Mouse (Mus musculus) natural killer cell, adult 2 months (primary cell): Measurements from ENCODE around the gene Macrod2.

Experiments
- DNase-seq, 2 experiments: peaks; one replicate each; pipeline ENCODE4 v3.0.0; 2022; ENCODE audit warnings: low spot score in 2 of 2

Macrod2 gene

DNA sequence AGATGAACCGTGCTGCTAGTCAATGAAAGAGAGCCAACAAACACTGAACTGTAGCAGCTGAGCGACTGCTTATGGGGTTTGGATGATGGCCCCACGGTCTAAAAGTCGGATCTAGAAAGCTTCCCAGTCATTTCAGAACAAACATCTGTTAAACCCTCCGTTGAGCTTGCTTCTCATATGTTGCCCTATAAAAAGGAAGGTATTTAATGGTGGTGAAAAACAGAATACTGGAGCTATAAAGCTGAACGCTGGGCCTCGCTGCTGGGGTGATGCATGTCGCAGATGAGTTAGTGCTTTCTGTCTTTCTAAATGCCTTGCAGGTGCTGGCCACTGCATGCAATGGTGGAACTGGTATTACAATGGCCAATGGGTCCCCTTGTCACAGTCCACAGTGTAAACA, 1278.3 kb downstream of the Macrod2 start:
- DNase-seq, result no peak

DNA sequence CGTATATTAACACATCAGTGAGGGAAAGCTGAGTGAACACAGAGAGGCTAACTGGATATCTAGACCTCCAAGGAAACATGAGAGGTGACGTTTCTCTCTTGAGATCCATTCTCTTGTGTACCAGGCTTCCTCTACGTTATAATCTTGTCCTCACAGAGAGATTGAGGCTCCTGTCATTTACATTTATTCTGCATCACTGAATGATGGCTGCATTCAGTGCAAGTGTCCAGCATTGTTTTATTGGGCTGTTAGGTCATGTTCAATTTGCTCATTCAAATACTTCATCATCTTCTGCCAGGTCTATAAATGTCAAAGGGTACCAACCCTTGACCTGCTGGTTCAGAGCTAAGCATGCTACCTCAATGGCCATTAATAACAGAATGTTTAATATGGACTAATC, 1302.4 kb downstream of the Macrod2 start:
- no peak for DNase-seq

DNA sequence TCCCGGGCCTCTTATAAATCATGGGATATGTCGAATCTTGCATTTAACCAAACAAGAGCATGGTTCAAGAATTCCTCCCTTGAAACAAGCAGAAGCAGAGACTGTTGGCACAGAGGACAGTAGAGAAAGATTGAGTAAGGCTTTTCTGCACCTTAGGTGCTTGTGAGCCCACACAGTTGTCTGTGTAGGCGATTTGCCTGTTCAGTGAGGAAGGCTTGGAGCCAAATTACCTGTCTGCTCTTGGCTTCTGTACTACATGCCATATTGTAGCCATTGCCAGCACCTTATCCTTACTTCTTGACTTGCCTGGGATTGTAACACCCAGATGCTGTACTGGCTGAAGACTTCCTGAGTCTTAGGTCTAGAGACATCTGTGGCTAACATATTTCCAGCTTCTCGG, 1303.2 kb downstream of the Macrod2 start:
- DNase-seq, result no peak

DNA sequence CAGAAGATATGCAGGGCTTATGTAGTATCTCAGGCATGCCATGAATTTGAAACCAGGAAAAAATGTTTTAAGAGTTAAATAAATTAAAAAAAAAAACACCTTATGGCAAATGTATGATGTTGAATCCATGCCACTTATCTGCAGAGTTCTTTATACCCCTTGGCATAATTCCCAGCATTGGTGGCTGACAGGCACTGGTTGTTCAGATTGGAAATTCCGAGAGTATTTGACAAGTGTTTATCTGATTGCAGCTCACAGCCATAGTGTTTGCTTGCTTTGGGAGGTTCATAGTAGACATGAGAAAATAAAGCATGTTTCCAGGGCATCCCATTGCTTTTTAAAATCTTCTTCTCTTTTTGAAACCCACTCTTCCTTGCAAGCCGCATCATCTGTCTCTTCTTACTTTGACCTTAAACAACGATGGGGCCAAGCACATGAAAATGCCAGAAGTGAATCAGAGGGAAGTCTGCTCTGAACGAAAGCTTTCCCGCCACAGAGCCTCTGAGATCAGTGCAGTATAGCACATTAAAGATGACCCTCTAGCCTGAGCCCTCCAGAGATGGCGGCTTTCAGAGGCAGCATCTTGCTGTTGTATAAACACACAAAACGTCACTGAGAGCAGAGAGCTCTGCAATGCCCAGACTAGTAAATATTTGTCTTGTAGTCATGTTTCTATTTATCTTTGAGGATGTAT, 1305.8 kb downstream of the Macrod2 start:
- DNase-seq, result no peak

DNA sequence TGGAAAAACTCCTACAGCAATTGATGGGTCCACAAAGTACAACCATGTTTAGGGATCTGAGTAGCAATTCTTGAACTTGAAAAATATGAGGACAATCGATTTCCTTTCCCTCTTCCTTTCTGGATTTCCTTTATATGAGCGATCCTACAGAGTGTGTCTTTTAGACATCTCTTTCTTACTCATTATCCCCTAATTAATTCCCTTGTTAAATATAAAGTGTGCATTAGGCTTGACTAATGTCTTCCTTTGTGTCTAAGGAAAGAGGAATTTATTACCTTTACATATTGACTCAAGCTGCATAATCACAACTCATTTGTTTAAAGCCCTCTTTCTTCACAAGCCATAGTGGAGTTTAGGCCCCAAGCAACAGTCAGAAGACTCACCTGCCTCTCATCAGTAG, 1316.7 kb downstream of the Macrod2 start:
- DNase-seq, result no peak

DNA sequence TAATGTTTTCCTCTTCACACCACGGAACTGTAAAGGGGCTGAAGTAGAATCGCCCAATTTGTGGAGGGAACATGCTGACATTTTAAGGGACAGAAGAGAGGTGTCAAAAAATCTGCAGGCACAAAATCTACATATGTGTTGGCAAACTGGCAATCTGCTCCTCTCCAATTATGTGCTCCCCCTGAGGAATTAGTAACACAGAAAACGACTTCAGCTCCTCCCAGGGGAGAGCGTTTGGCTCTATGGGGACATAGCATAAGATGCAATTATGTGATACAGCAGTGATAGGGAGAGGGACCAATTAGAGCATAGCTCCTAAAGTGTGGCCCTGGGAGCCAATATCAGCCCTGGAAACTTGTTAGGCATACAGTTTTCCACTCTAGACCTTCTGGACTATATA, 1317.2 kb downstream of the Macrod2 start:
- no peak for DNase-seq

DNA sequence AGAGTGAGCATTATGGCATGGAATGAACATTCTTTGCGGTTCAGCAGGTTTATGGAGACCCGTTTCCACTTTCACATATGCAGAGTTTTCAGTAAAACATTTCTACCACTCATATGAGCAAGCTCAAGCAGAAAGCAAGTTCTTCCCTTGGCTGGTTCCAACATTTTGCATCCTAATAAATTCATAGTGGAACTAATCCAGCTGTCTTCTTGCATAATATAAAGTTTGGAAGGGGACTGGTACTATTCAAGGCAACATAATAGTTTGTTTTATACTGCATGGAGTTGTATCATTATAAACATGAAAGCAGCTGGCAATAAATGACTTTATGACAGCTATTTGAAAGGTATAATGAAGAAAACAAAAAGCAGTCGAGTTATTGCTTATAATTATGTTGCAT, 1320.0 kb downstream of the Macrod2 start:
- no peak for DNase-seq

DNA sequence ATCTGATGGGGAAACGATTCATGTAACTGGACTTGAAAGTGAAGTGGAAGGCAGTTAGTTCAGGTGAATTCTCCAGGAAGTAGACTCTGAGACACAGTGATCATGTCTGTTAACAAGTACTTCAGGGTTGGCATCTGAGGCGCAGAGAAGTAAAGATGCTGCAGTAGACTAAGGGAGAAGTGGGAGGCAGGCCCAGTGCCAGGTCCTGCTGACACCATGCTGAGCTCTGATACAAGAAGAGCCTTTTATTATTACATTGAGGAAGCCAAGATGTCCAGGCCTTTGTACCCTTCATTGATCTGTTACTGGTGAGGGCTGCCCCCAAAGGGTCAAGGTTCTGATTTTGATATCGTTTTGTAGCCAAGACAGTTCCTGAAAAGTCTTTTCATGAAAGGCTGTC, 1327.4 kb downstream of the Macrod2 start:
- DNase-seq, result no peak

DNA sequence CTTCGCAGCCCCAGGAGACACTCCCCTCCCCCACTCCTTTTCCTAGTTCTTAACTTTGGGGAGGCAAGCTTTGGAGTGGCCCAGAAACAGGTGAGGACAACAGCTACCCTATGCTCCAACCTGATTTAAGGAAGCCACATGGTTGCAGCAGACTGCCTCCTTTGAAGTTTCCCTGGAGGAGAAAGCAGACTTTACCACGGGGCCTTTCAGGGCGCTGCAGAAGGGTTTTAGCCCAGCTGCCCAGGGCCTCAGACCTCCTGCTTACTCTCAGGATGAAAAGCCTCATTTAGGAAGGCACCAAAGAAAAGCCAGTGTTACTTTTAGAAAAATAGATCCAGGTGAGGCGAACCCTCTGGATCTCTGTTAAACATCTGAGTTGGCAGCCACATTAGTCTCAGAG, 1333.9 kb downstream of the Macrod2 start:
- DNase-seq, result no peak

DNA sequence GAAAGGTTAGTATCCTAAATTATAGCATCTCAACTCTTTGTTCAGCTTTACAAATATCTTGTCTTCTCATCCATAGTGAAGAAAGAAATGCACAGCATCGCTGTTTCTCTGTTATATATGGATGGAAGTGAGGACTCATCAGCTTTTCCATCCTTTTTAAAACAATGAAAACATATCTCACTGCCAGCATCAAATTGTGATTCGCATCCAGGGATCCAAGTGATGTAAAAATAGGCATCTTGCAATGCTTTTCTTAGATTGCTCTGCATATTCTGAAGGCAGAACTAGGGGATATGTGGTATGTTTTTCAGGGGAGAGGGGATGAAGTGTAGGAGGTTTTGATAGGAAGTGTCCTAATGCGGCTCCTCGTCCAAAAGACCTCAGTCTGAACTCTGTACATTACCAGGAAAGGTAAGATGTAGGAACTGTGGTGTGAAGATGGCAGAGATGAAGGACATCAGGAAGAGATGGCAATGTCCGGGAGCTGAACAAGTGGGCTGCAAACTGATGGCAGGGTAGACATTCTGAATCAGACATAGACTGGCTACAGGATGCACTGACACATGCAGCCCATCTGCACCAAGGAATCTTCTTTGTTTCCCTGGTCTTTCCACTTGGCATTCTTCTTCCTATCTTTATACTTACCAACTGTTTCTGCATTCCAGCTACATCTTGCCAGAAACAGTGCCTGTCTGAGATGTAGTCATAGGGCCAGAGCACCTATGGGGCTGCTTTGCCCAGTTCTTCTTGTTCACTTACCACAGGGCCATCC, 1341.8 kb downstream of the Macrod2 start:
- DNase-seq, result no peak

DNA sequence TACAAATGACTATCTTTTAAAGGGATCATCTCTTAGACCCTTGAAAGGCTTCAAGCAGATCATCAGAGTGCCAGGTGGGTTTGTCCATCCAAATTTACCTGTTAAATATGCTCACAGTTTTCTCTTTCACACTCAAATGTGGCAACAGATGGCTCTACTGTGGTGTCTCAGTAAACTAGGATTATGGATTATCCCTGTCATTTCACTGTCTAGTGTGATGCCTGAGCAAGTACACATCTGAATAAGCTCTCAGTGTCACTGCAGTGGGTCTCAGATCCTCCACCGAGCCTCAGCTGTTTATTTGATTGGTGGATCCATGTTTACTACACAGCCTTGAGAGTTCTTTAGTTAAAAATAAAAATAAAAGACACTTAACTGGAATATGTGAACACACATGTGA, 1343.6 kb downstream of the Macrod2 start:
- no peak for DNase-seq

DNA sequence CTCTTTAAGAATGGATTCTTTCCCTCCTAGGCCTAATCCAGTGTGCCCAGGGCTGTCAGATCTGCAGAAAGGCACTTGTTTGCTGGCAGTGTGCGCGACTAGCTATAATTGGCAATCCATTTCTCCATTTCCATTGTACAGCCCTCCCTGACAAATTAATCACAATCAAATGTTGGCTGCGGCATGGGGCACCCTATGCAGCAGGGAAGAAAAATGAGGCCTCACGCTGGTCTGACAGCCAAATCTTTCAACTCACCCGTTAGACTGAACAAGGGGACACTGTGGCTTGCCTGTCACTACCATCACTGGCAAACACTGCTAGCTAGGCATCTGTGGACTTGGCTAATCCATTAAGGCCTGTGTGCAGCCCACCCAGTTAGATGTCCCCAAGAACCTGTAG, 1345.2 kb downstream of the Macrod2 start:
- DNase-seq, result no peak

DNA sequence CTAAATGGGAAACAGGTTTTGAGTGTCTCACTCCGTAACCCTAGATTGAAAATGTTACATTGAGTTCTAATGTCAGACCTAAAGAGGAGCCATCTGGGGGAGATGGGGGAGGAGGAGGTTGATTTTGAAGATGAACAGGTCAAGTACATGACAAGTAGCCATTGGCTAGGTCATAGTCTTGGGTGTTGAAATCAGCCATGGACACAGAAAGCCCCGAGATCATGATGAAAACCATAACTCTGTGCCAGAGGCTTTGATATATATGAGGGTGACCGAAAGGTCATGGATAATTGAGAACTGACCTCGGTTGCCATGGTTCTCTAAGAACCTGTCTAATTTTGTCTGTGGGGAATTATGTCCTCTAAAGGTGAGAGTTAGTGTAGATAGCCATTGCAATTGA, 1405.1 kb downstream of the Macrod2 start:
- DNase-seq, result no peak

DNA sequence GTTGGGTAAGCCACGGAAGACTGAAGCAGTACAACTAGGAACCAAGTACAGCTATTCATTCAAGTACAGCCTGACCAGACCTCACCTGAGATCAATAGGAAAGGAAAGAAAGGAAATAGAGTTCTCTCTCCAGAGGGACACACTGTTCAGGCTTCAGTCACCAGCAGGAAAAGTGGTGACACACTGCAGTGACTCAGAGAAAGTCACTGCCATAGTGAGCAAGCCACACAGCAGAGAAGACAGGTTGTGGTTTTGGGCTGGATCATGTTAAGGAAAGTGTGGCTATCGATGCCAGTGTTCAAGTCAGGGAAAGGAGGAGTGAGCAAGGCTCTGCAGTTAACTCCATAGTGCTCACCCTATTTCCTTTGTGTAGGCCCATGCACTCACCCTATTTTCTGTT, 1405.8 kb downstream of the Macrod2 start:
- DNase-seq, result no peak

DNA sequence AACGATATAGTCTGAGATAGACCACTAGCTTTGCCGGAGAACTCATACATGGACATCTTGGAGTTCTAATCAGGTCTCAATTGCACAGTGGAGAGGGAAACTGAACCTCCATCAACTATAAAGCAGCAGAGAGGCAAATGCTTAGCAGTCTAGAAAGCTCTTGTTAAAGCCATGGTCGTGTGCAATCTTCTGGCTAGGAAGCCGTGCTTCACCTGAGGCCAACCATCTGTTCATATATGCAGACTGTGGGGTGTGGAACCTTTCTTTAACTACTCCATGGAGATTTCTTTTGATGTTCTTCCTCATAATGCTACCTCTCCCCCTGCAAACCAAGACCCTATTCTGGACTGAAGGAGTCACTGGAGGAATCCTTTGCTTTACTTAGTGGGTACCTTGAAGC, 1421.2 kb downstream of the Macrod2 start:
- DNase-seq, result no peak

DNA sequence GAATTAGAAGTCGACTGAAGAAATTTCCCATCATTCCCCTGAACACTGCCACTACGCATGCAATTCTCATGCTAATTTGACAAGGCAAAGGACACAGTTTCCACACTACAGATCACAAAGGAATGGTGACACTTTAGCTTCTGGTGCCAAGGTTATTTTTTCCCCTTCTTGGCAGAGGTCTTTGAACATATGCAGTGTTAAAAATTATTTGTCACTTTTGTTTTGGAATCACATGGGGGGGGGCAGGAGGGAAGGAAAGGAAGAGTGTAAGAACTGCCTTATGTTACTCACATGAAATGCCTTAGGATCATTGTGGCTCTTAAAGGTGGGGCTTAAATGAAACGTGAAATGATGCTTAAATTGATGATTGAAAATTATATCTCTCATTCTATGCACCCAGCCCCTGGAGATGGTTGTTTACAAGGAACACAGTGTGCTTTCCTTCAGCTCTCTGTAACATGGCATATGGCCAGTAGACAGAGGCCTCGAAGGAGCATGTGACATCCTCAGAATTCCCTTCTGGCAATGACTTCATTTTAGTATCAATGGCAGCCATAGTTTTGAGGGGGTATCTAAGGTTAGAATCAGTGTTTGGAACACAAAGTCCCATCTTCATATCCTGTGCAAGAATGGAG, 1422.6 kb downstream of the Macrod2 start:
- DNase-seq, result no peak

DNA sequence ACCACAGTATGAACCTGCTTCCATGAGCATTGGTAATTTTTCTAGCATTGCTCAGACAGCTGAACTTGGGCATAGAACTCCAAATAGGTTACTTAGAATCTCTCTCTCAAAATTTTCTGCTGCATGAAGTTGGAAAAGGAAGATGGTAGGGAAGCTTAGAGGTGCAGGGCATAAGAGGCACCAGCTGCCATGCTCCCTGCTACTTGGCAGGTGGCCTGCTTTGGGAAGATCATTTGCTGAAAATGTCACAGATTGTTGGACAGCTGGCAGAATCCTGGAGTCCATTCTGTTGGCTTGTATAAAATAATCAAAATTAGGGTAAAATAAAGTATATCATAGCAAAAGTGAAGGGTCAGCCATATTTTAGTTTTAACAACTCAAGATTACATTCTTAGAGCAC, 1425.7 kb downstream of the Macrod2 start:
- DNase-seq, result no peak

DNA sequence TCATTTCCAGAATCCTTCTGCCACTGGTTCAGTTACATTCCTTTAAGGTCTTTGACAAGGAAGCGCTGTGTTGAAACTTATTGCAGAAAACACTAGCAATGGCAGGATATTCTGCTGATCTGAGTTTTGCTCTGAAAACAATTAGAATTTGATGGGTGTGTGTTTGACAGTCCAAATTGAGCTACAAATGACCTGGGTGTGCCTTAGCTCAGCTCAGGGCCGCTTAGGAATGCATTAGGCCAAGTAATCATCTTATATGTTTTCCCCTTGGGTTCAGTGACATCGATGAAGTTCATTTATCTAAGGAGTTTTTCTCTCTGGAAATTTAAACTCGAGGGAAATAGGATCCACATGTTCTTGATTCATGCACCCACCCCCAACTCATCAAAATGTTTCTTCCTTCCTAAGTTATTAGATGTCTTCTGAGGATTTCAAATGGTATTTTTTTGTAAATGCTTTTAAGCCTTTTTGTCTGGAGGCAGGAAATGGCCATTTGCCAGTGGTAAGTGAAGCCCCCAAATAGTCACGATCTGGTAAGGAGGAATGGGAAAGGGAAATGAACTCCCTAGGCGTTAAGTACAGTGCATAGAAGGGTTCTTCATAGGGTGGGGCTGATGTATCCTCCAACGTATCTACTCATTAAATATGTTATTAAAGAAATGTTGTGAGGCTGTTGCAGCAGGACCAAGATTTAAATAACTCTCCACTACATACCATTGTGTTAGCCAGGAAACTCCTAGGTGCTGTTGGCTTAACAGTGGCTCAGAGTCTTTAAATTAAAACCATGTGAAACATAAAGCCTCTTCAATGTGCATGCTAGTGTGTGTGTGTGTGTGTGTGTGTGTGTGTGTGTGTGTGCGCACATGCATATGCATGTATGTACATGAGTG, 1430.7 kb downstream of the Macrod2 start:
- no peak for DNase-seq

DNA sequence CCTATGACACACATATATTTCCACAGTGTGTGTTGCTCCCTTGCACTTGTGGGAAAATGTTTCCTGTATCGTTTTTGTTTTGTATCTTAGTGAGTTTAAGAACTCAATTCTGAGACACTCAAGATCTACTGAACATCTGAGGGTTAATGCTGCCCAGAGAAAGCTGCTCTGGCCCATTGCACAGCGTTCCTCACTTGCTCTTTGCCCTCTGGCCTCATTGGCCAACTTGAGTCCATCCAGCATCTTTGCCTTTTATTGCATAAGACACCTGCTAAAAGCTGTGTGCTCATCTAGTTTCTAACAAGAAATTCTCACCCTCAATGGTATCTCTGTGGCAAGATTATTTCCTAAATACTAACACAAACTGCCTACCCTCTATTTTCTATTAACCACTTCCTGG, 1435.4 kb downstream of the Macrod2 start:
- DNase-seq, result no peak

DNA sequence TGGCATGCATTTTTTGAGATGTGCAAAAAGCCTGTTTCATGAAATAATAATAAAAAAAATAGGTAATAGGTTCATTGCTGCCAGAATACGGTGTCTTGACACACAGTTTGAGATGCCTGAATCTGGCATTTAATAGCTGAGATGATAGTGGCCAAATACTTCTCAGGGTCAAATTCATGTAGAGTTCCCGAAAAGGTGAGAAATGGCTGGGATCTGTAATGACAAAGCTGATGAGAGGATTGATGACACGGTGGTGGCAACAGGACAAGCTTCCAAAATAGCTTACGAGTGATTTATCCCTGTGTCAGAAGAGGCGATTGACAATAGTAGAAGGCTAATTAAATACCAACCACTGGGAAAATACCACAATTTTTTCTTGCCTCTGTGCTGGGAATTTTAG, 1436.4 kb downstream of the Macrod2 start:
- no peak for DNase-seq

DNA sequence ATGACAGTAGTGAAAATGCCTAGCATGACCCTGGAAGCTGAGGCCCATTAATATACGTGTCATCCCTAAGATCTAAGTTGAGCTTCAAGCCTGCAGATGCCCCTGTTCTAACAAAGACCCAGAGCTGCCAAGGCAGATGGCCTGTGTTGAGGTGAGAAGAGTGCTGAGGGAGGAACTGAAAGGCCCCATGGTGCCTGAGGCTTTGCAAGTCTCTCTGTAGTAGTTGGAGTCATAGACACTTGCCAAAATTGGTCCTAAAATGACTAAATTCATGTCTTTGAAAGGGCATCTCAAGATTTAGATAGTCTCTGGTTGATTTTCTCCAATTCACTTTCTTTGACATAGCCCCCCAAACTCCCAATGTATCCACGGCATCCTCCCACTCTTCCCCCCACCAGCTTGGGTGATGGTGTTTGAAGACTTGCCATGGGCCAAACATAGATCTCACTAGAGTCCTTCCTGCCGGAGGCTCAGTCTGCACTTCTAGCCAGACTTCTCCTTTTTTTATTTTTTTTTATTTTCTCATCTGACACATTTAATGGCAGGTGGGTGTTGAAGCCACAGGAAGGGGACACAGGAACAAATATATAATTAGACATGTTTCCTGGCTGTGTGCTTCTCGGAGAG, 1439.2 kb downstream of the Macrod2 start:
- no peak for DNase-seq
